Mouse (Mus musculus): ENCODE data around the gene Polr2l. TPM values are rescaled to one million over a fixed set of nuclear protein-coding genes. Genes with fewer than 3 reads are reported as not detected.

Polr2l gene
- polyA plus RNA-seq, 1 experiment, result 12.1 TPM

GRCm38 (mm10) chr7:141477578-141478269 lies 2.8 kb upstream of the Polr2l start:
- Histone ChIP-seq H3K27ac (ENCODE audit: insufficient read depth, low read length) (no peak overlapping the region), H3K27me3 (ENCODE audit: control insufficient read depth, insufficient read depth, low read length, poor library complexity, severe bottlenecking) (no peaks in the 10 kb centered on the region), H3K9me3 (replicated peaks; ENCODE audit: control insufficient read depth, insufficient read depth, low read length, poor library complexity, severe bottlenecking) (no peaks in the 10 kb centered on the region), H3K4me1 (ENCODE audit: control insufficient read depth, insufficient read depth, low read length) (no peaks in the 10 kb centered on the region), H3K9ac (ENCODE audit: low read depth, poor library complexity, severe bottlenecking) (no peak overlapping the region), H3K4me3 (ENCODE audit: low read depth, low read length) (no peak overlapping the region), H3K36me3 (ENCODE audit: control insufficient read depth, insufficient read depth, low read length, poor library complexity, severe bottlenecking) (0 out of 2 replicates have a peak, but pooled peaks cover 1% of the 10 kb centered on the region)
- TF ChIP-seq EP300 (IDR thresholded peaks at IDR 0.05; ENCODE audit: insufficient read depth, low read depth, low read length) (no peak), POLR2A (IDR thresholded peaks at IDR 0.05; ENCODE audit: insufficient read depth, low read length) (no peak), CTCF (IDR thresholded peaks at IDR 0.05; ENCODE audit: low read depth, low read length) (no peak)

DNA sequence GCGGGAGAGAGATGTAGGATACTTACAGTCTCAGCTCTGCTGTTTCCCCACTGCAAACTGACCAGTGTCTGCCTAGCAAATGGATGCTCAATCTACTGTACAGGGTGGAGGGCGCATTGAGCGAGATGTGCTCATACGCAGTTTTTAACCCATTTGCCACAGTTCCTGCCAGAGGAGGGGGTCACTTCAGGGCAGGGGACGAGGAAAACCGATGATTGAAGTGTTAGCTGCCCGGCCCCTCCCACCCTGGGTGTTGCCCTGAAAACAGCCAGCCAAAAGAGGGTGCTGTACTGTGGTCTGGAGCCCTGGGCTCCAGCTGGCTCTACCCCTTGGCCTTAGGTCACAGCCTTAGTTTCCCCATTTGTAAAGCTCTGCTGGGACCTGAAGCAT lies 2.0 kb upstream of the Polr2l start:
- Histone ChIP-seq H3K4me1 (ENCODE audit: control insufficient read depth, insufficient read depth, low read length) (no peaks in the 10 kb centered on the region), H3K27me3 (ENCODE audit: control insufficient read depth, insufficient read depth, low read length, poor library complexity, severe bottlenecking) (no peaks in the 10 kb centered on the region), H3K9me3 (replicated peaks; ENCODE audit: control insufficient read depth, insufficient read depth, low read length, poor library complexity, severe bottlenecking) (no peaks in the 10 kb centered on the region), H3K27ac (ENCODE audit: insufficient read depth, low read length) (no peak overlapping the region), H3K36me3 (ENCODE audit: control insufficient read depth, insufficient read depth, low read length, poor library complexity, severe bottlenecking) (0 out of 2 replicates have a peak, but pooled peaks cover 8% of the 10 kb centered on the region), H3K9ac (ENCODE audit: low read depth, poor library complexity, severe bottlenecking) (no peak overlapping the region), H3K4me3 (ENCODE audit: low read depth, low read length) (peak overlapping the region; percentile 98; the same call in 1 of the 2 replicates)
- TF ChIP-seq POLR2A (IDR thresholded peaks at IDR 0.05; ENCODE audit: insufficient read depth, low read length), result no peak
- no peak for TF ChIP-seq EP300 (IDR thresholded peaks at IDR 0.05; ENCODE audit: insufficient read depth, low read depth, low read length)
- TF ChIP-seq CTCF (IDR thresholded peaks at IDR 0.05; ENCODE audit: low read depth, low read length), result peak; percentile 13

GRCm38 (mm10) chr7:141476226-141476980 lies 1.5 kb upstream of the Polr2l start:
- Histone ChIP-seq H3K27me3 (ENCODE audit: control insufficient read depth, insufficient read depth, low read length, poor library complexity, severe bottlenecking) (no peaks in the 10 kb centered on the region), H3K4me3 (ENCODE audit: low read depth, low read length) (peak overlapping the region; percentile 98), H3K9ac (ENCODE audit: low read depth, poor library complexity, severe bottlenecking) (peak overlapping the region; percentile 92), H3K27ac (ENCODE audit: insufficient read depth, low read length) (no peak overlapping the region), H3K36me3 (ENCODE audit: control insufficient read depth, insufficient read depth, low read length, poor library complexity, severe bottlenecking) (peaks cover 12% of the 10 kb centered on the region; the same call in 1 of the 2 replicates), H3K9me3 (replicated peaks; ENCODE audit: control insufficient read depth, insufficient read depth, low read length, poor library complexity, severe bottlenecking) (no peaks in the 10 kb centered on the region), H3K4me1 (ENCODE audit: control insufficient read depth, insufficient read depth, low read length) (no peaks in the 10 kb centered on the region)
- TF ChIP-seq CTCF (IDR thresholded peaks at IDR 0.05; ENCODE audit: low read depth, low read length) (no peak), EP300 (IDR thresholded peaks at IDR 0.05; ENCODE audit: insufficient read depth, low read depth, low read length) (peak; percentile 60; the same call in 1 of the 2 replicates)

- peaks cover 18% of the 10 kb centered on the region for H3K36me3 ChIP-seq (ENCODE audit: control insufficient read depth, insufficient read depth, low read length, poor library complexity, severe bottlenecking)
- TF ChIP-seq POLR2A (IDR thresholded peaks at IDR 0.05; ENCODE audit: insufficient read depth, low read length), result no peak
- TF ChIP-seq EP300 (IDR thresholded peaks at IDR 0.05; ENCODE audit: insufficient read depth, low read depth, low read length), result no peak
- no peak for TF ChIP-seq CTCF (IDR thresholded peaks at IDR 0.05; ENCODE audit: low read depth, low read length)
- H3K9ac ChIP-seq (ENCODE audit: low read depth, poor library complexity, severe bottlenecking), result peak overlapping the region; percentile 92
- H3K4me1 ChIP-seq (ENCODE audit: control insufficient read depth, insufficient read depth, low read length), result no peaks in the 10 kb centered on the region
- no peaks in the 10 kb centered on the region for H3K27me3 ChIP-seq (ENCODE audit: control insufficient read depth, insufficient read depth, low read length, poor library complexity, severe bottlenecking)
- H3K4me3 ChIP-seq (ENCODE audit: low read depth, low read length), result peak overlapping the region; percentile 98
- H3K27ac ChIP-seq (ENCODE audit: insufficient read depth, low read length), result no peak overlapping the region
- no peaks in the 10 kb centered on the region for H3K9me3 ChIP-seq (replicated peaks; ENCODE audit: control insufficient read depth, insufficient read depth, low read length, poor library complexity, severe bottlenecking)
These were observed 850 bp upstream of the Polr2l start for GRCm38 (mm10) chr7:141475805-141476158.

DNA sequence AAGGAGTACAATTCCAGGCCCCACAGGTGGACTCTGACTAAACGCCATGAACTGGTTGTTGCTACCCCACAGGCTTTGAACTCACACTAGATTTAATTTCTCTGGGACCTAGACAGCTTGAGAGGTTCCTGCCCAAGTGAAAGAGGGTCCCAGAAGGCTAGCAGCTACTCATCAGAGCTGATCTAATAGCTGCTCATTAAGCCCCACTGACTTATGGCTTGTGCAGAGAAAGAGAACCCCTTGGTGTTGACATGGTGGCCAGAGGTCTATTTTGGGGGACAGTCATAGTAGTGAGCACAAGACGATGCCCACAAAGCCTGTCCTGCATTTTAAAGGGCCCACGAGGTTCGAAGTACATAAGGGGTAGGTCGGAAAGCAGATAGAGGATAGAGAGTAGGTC lies 772 bp downstream of the Polr2l start:
- Histone ChIP-seq H3K27me3 (ENCODE audit: control insufficient read depth, insufficient read depth, low read length, poor library complexity, severe bottlenecking) (no peaks in the 10 kb centered on the region), H3K36me3 (ENCODE audit: control insufficient read depth, insufficient read depth, low read length, poor library complexity, severe bottlenecking) (peaks cover 22% of the 10 kb centered on the region), H3K4me1 (ENCODE audit: control insufficient read depth, insufficient read depth, low read length) (no peaks in the 10 kb centered on the region), H3K4me3 (ENCODE audit: low read depth, low read length) (peak overlapping the region; percentile 98), H3K27ac (ENCODE audit: insufficient read depth, low read length) (no peak overlapping the region), H3K9ac (ENCODE audit: low read depth, poor library complexity, severe bottlenecking) (peak overlapping the region; percentile 92), H3K9me3 (replicated peaks; ENCODE audit: control insufficient read depth, insufficient read depth, low read length, poor library complexity, severe bottlenecking) (no peaks in the 10 kb centered on the region)
- TF ChIP-seq CTCF (IDR thresholded peaks at IDR 0.05; ENCODE audit: low read depth, low read length) (no peak), EP300 (IDR thresholded peaks at IDR 0.05; ENCODE audit: insufficient read depth, low read depth, low read length) (no peak), POLR2A (IDR thresholded peaks at IDR 0.05; ENCODE audit: insufficient read depth, low read length) (no peak)

GRCm38 (mm10) chr7:141472763-141473162 lies 2.2 kb downstream of the Polr2l start:
- no peak overlapping the region for H3K27ac ChIP-seq (ENCODE audit: insufficient read depth, low read length)
- H3K4me3 ChIP-seq (ENCODE audit: low read depth, low read length), result no peak overlapping the region
- H3K4me1 ChIP-seq (ENCODE audit: control insufficient read depth, insufficient read depth, low read length), result no peaks in the 10 kb centered on the region
- H3K9me3 ChIP-seq (replicated peaks; ENCODE audit: control insufficient read depth, insufficient read depth, low read length, poor library complexity, severe bottlenecking), result no peaks in the 10 kb centered on the region
- H3K36me3 ChIP-seq (ENCODE audit: control insufficient read depth, insufficient read depth, low read length, poor library complexity, severe bottlenecking), result peaks cover 22% of the 10 kb centered on the region
- TF ChIP-seq POLR2A (IDR thresholded peaks at IDR 0.05; ENCODE audit: insufficient read depth, low read length) (no peak), EP300 (IDR thresholded peaks at IDR 0.05; ENCODE audit: insufficient read depth, low read depth, low read length) (no peak), CTCF (IDR thresholded peaks at IDR 0.05; ENCODE audit: low read depth, low read length) (no peak)
- H3K9ac ChIP-seq (ENCODE audit: low read depth, poor library complexity, severe bottlenecking), result no peak overlapping the region
- no peaks in the 10 kb centered on the region for H3K27me3 ChIP-seq (ENCODE audit: control insufficient read depth, insufficient read depth, low read length, poor library complexity, severe bottlenecking)

Data from ES-Bruce4 (cell line).